Comparison of ENCODE assay signal across 10 mouse cellular contexts in the genomic region with DNA sequence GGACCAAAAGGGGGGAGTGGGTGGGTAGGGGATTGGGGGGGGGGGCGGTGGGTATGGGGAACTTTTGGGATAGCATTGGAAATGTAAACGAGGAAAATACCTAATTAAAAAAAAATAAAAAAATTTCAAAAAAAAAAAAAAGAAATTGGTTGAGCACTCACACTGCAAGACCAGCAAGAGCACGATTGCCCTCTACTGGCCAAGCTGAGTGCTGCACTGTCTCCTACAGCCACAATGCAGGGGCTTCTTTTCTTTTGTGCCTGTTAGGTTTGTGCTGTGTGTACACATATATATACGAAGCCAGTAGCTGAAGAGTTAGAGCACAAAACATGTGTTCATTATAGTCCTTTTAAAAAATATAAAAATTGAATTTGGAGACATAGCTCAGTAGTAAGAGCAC. TPM values are rescaled to one million over a fixed set of nuclear protein-coding genes. Genes with fewer than 3 reads are reported as not detected.
DNase-seq lines count a peak whose midpoint lies in the region; ATAC-seq and TF ChIP-seq lines count a peak whose summit lies in the region.
"Had no signal": no experiment of that assay in that cellular context is flagged by ENCODE, and none has a peak within 500 bp of the region (broad histone marks: within the 10 kb centered on the region; RNA-seq: fewer than 3 reads in every experiment).

No protein-coding gene starts in this region.

- H3K4me2 ChIP-seq in embryonic facial prominence, embryonic 11.5 days (ENCODE audit: low read depth, low read length), result no peak overlapping the region
- H3K4me2 ChIP-seq: liver, embryonic 15.5 days had no signal

- H3K9ac ChIP-seq in embryonic facial prominence, embryonic 11.5 days (replicated peaks; ENCODE audit: low read length), result no peak overlapping the region
- H3K9ac ChIP-seq: liver, embryonic 15.5 days had no signal

- TF ChIP-seq CTCF in cerebellum, adult 2 months (IDR thresholded peaks at IDR 0.05; ENCODE audit: borderline replicate concordance, insufficient read depth, low read depth, low read length), result peak; percentile 31; the same call in 1 of the 2 replicates
- TF ChIP-seq CTCF in layer of hippocampus, adult 2 months (conservative IDR thresholded peaks at IDR 0.05), result peak; percentile 78
- TF ChIP-seq CTCF in lung, adult 2 months (IDR thresholded peaks at IDR 0.05; ENCODE audit: insufficient read depth, low read length), result peak; percentile 71

- H3K36me3 ChIP-seq in embryonic facial prominence, embryonic 11.5 days (replicated peaks; ENCODE audit: control insufficient read depth, insufficient read depth, low read depth, low read length), result no peaks in the 10 kb centered on the region
- H3K36me3 ChIP-seq: liver, embryonic 15.5 days had no signal

- 20% methylated on average over 4 of the region's 4 CpGs for WGBS in cerebellum, adult 2 months
- 25% methylated on average over 4 of the region's 4 CpGs for WGBS in embryonic facial prominence, embryonic 11.5 days
- WGBS in lung, adult 2 months, result 18% methylated on average over 4 of the region's 4 CpGs

- no peak for TF ChIP-seq POLR2A in cerebellum, adult 2 months (IDR thresholded peaks at IDR 0.05; ENCODE audit: borderline replicate concordance, insufficient read depth, low read length)
- TF ChIP-seq POLR2A in lung, adult 2 months (IDR thresholded peaks at IDR 0.05; ENCODE audit: borderline replicate concordance, extremely low read depth, low read depth, low read length), result no peak

- no peak overlapping the region for H3K4me3 ChIP-seq in cerebellum, adult 2 months (replicated peaks; ENCODE audit: insufficient read depth, low read depth, low read length)
- H3K4me3 ChIP-seq in layer of hippocampus, adult 2 months, result no peak overlapping the region
- H3K4me3 ChIP-seq in embryonic facial prominence, embryonic 11.5 days (ENCODE audit: low read depth, low read length), result no peak overlapping the region
- no peak overlapping the region for H3K4me3 ChIP-seq in lung, adult 2 months (replicated peaks; ENCODE audit: extremely low read depth, low read depth, low read length)
- H3K4me3 ChIP-seq: liver, embryonic 15.5 days had no signal

- no peaks in the 10 kb centered on the region for H3K4me1 ChIP-seq in cerebellum, adult 2 months (ENCODE audit: control insufficient read depth, insufficient read depth, low read length)
- no peaks in the 10 kb centered on the region for H3K4me1 ChIP-seq in embryonic facial prominence, embryonic 11.5 days (ENCODE audit: control insufficient read depth, insufficient read depth, low read length)
- H3K4me1 ChIP-seq in lung, adult 2 months (ENCODE audit: control insufficient read depth, insufficient read depth, low read length), result no peaks in the 10 kb centered on the region
- H3K4me1 ChIP-seq: liver, embryonic 15.5 days had no signal

- DNase-seq in cerebellum, adult 2 months, result peak; percentile 1 to 9
- peak; percentile 7 to 24 for DNase-seq in layer of hippocampus, adult 2 months (ENCODE audit: low spot score in 2 of 2)
- DNase-seq in layer of hippocampus, adult 9-10 months (ENCODE audit: low spot score), result no peak
- peak; percentile 65 for DNase-seq in ES-CJ7 (ENCODE audit: low read depth, low spot score)
- DNase-seq in embryonic facial prominence, embryonic 11.5 days (ENCODE audit: low spot score), result peak; percentile 40
- peak; percentile 14 for DNase-seq in lung, adult 2 months

- no peak for ATAC-seq in cerebellum, adult (ENCODE audit: insufficient number of reproducible peaks, low FRiP score, low TSS enrichment)
- ATAC-seq in embryonic facial prominence, embryonic 11.5 days (replicated peaks; ENCODE audit: insufficient number of reproducible peaks, low FRiP score, low TSS enrichment, low read depth), result no peak
- no peak for ATAC-seq in erythroid progenitor cell, adult 5-6 weeks (replicated peaks; ENCODE audit: low FRiP score, poor library complexity, severe bottlenecking)

- no peaks in the 10 kb centered on the region for H3K27me3 ChIP-seq in cerebellum, adult 2 months (ENCODE audit: control insufficient read depth, insufficient read depth, low read length)
- no peaks in the 10 kb centered on the region for H3K27me3 ChIP-seq in embryonic facial prominence, embryonic 11.5 days (ENCODE audit: control insufficient read depth, insufficient read depth, low read length)
- H3K27me3 ChIP-seq: liver, embryonic 15.5 days had no signal

- no peaks in the 10 kb centered on the region for H3K9me3 ChIP-seq in embryonic facial prominence, embryonic 11.5 days (replicated peaks; ENCODE audit: control insufficient read depth, low read length)
- H3K9me3 ChIP-seq: liver, embryonic 15.5 days had no signal

- no peak overlapping the region for H3K27ac ChIP-seq in cerebellum, adult 2 months (ENCODE audit: insufficient read depth, low read length)
- no peak overlapping the region for H3K27ac ChIP-seq in layer of hippocampus, adult 2 months
- no peak overlapping the region for H3K27ac ChIP-seq in embryonic facial prominence, embryonic 11.5 days (replicated peaks; ENCODE audit: low read depth, low read length)
- H3K27ac ChIP-seq: liver, embryonic 15.5 days had no signal

RNA-seq across cellular contexts. Expression of a gene that starts 55.6 kb away (rescaled TPM):
- polyA plus RNA-seq in cerebellum, adult 2 months (2012; rRNA removed), result not detected in 2 replicates
- not detected for total RNA-seq in layer of hippocampus, adult 2 months (2021)
- not detected in 2 replicates for polyA plus RNA-seq in embryonic facial prominence, embryonic 11.5 days (2014; fragmentation: Nextera tagmentation; extraction: Ambion mirVana)
- 0.31 TPM in 1 of 2 replicates, not detected in the other for polyA plus RNA-seq in lung, adult 2 months (2012; rRNA removed)
- not detected in 2 replicates for total RNA-seq in erythroid progenitor cell, adult 5-6 weeks (2015; ENCODE audit: low replicate concordance)
- total RNA-seq in erythroid progenitor cell, adult 5-6 weeks (2017; ENCODE audit: low replicate concordance), result not detected in 2 replicates
- polyA plus RNA-seq: stomach, embryonic 14.5 days had no signal
